ENCODE assay signal across 12 mouse cellular contexts in the genomic region with DNA sequence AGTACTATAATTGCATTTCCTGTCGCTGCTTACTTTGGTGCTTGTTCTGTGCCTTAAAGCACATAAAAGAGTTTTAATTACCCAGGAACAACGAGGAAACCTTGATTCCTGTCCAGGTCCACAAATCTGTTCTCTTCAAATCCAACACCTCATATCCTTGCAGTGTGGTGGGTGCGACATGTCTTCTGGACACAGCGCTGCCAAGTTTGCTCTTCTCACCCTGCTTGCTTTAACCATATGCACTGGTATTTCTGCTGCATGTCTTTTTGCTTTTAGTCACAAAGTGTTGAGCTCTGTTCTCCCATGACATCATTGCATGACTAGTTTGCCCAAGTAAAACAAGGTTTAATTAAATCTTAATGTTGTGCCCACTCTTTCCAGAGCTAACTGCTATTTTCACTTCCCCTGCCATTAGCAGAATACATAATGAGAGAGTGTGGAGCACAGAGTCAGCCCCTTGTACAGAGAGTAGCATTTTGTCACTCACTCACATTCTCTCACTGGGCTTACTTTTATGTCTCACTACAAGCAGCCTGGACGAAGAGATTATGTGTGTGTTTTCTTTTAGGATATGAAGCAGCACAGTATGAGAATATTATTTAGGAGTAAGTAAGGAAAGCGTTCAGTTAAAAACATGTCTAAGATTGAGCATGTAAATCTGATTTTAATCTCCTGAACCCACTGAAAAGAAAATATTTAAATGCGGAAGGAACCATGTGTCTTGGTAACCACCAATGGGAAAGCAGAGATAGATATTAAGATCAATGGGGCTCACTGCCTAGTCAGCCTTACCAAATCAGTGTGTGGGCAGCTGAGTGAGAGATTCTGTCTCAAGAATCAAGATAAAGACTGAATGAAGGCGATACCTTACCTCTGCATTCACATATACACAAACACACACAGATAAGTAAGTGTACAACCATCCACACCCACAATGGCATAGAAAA.
DNase-seq lines count a peak whose midpoint lies in the region; ATAC-seq and TF ChIP-seq lines count a peak whose summit lies in the region.
"Had no signal": no experiment of that assay in that cellular context is flagged by ENCODE, and none has a peak within 500 bp of the region (broad histone marks: within the 10 kb centered on the region; RNA-seq: fewer than 3 reads in every experiment).

No protein-coding gene starts in this region.

- no peak for TF ChIP-seq EP300 in liver, postnatal 0 days (IDR thresholded peaks at IDR 0.05; ENCODE audit: low read depth)

- no peaks in the 10 kb centered on the region for H3K36me3 ChIP-seq in forebrain, embryonic 11.5 days (ENCODE audit: control insufficient read depth, insufficient read depth, low read length)
- H3K36me3 ChIP-seq in forebrain, embryonic 10.5 days (replicated peaks): no peaks in the 10 kb centered on the region
- H3K36me3 ChIP-seq in liver, postnatal 0 days (replicated peaks; ENCODE audit: insufficient read depth, low read length): no peaks in the 10 kb centered on the region
- no peaks in the 10 kb centered on the region for H3K36me3 ChIP-seq in midbrain, embryonic 10.5 days
- H3K36me3 ChIP-seq: liver, embryonic 15.5 days had no signal

- no peak overlapping the region for H3K27ac ChIP-seq in forebrain, embryonic 11.5 days (ENCODE audit: low read depth, low read length)
- no peak overlapping the region for H3K27ac ChIP-seq in forebrain, embryonic 10.5 days
- H3K27ac ChIP-seq in liver, postnatal 0 days (ENCODE audit: low read depth): no peak overlapping the region
- H3K27ac ChIP-seq in midbrain, embryonic 10.5 days (replicated peaks): no peak overlapping the region
- H3K27ac ChIP-seq: liver, embryonic 15.5 days had no signal

- no peaks in the 10 kb centered on the region for H3K9me3 ChIP-seq in forebrain, embryonic 11.5 days (ENCODE audit: control insufficient read depth, low read length)
- H3K9me3 ChIP-seq in forebrain, embryonic 10.5 days: no peaks in the 10 kb centered on the region
- H3K9me3 ChIP-seq in liver, postnatal 0 days (ENCODE audit: low read length): no peaks in the 10 kb centered on the region
- no peaks in the 10 kb centered on the region for H3K9me3 ChIP-seq in midbrain, embryonic 10.5 days (replicated peaks)
- H3K9me3 ChIP-seq: liver, embryonic 15.5 days had no signal

- no peaks in the 10 kb centered on the region for H3K27me3 ChIP-seq in forebrain, embryonic 11.5 days (ENCODE audit: control insufficient read depth, insufficient read depth, low read length)
- no peaks in the 10 kb centered on the region for H3K27me3 ChIP-seq in forebrain, embryonic 10.5 days (ENCODE audit: poor library complexity, severe bottlenecking)
- H3K27me3 ChIP-seq in liver, postnatal 0 days (ENCODE audit: insufficient read depth, low read length): no peaks in the 10 kb centered on the region
- H3K27me3 ChIP-seq in midbrain, embryonic 10.5 days (ENCODE audit: low read depth, poor library complexity, severe bottlenecking): no peaks in the 10 kb centered on the region
- H3K27me3 ChIP-seq: liver, embryonic 15.5 days had no signal

- intact Hi-C loops in gastrocnemius, postnatal 14 days (cut with DNase I; ENCODE audit: low total_unique reads): no loop called here

- TF ChIP-seq CTCF in liver, postnatal 0 days (IDR thresholded peaks at IDR 0.05; ENCODE audit: low read depth): no peak

- no peak overlapping the region for H3K9ac ChIP-seq in forebrain, embryonic 11.5 days (ENCODE audit: low read length)
- no peak overlapping the region for H3K9ac ChIP-seq in liver, postnatal 0 days (replicated peaks)
- H3K9ac ChIP-seq: liver, embryonic 15.5 days had no signal

- H3K4me1 ChIP-seq in forebrain, embryonic 11.5 days (replicated peaks; ENCODE audit: control insufficient read depth, insufficient read depth, low read length): no peaks in the 10 kb centered on the region
- no peaks in the 10 kb centered on the region for H3K4me1 ChIP-seq in forebrain, embryonic 10.5 days
- H3K4me1 ChIP-seq in liver, postnatal 0 days (ENCODE audit: insufficient read depth): no peaks in the 10 kb centered on the region
- H3K4me1 ChIP-seq in midbrain, embryonic 10.5 days: no peaks in the 10 kb centered on the region
- H3K4me1 ChIP-seq: liver, embryonic 15.5 days had no signal

- 0 out of 2 replicates have a peak, but pooled peaks have one; percentile 53 for ATAC-seq in forebrain, embryonic 11.5 days (replicated peaks; ENCODE audit: low FRiP score)
- no peak for ATAC-seq in liver, postnatal 0 days

- no peak overlapping the region for H3K4me2 ChIP-seq in forebrain, embryonic 11.5 days (ENCODE audit: low read depth, low read length, severe bottlenecking)
- no peak overlapping the region for H3K4me2 ChIP-seq in liver, postnatal 0 days (ENCODE audit: low read depth, low read length)
- H3K4me2 ChIP-seq: liver, embryonic 15.5 days had no signal

- H3K4me3 ChIP-seq in forebrain, embryonic 11.5 days (ENCODE audit: low read depth, low read length): no peak overlapping the region
- H3K4me3 ChIP-seq in forebrain, embryonic 10.5 days: no peak overlapping the region
- H3K4me3 ChIP-seq in liver, postnatal 0 days (ENCODE audit: low read depth, low read length): no peak overlapping the region
- no peak overlapping the region for H3K4me3 ChIP-seq in midbrain, embryonic 10.5 days
- H3K4me3 ChIP-seq: liver, embryonic 15.5 days had no signal

- DNase-seq in forebrain, embryonic 11.5 days (ENCODE audit: low spot score): no peak
- no peak for DNase-seq in forebrain, embryonic 10.5 days (ENCODE audit: extremely low spot score, low spot score)
- peak; percentile 21 to 38 for DNase-seq in frontal cortex, postnatal 10 days (ENCODE audit: low spot score in 2 of 2)
- peak; percentile 9 to 78 for DNase-seq in left cerebral cortex, adult 8-10 months (ENCODE audit: low spot score in 2 of 2)
- peak; percentile 42 to 81 for DNase-seq in right cerebral cortex, postnatal 36 days (ENCODE audit: low spot score in 2 of 2)
- no peak for DNase-seq in liver, postnatal 0 days
- DNase-seq in midbrain, embryonic 10.5 days (ENCODE audit: low spot score): no peak
- no peak for DNase-seq in gastrocnemius, postnatal 14 days
- DNase-seq: heart, postnatal 10 days; kidney, adult 18-20 months; thymus, postnatal 14 days had no signal

- WGBS in forebrain, embryonic 11.5 days: 79% methylated on average over 8 of the region's 8 CpGs
- 87% methylated on average over 8 of the region's 8 CpGs for WGBS in forebrain, embryonic 10.5 days
- 65% methylated on average over 8 of the region's 8 CpGs for WGBS in liver, postnatal 0 days (ENCODE audit: insufficient replicate concordance)
- WGBS in midbrain, embryonic 10.5 days: 88% methylated on average over 8 of the region's 8 CpGs

Comparison
In these comparisons a context has a peak if more than half of its experiments do, and no peak if none do; other contexts are left out.
1. DNase-seq: peak in frontal cortex, postnatal 10 days (2 of 2), left cerebral cortex, adult 8-10 months (2 of 2) and right cerebral cortex, postnatal 36 days (2 of 2); none in forebrain, embryonic 11.5 days (single experiment), forebrain, embryonic 10.5 days (single experiment), liver, postnatal 0 days (single experiment), midbrain, embryonic 10.5 days (single experiment) and gastrocnemius, postnatal 14 days (single experiment).